Mouse (Mus musculus): ENCODE measurements around the gene Cyp2g1.
"Not testable (repeated sequence)": the region's sequence is repeated elsewhere in the genome, so short reads cannot be mapped to it uniquely, and the experiment has no call there.

The Cyp2g1 gene

GRCm38 (mm10) chr7:26808592-26808991 lies at the start of gene Cyp2g1:
TSS of gene Cyp2g1 (plus strand) at chr7:26808892.
- ChIA-PET POLR2A (no interaction called here), CTCF (no interaction called here)

GRCm38 (mm10) chr7:26767084-26767483 lies 41.6 kb upstream of the Cyp2g1 start:
- POLR2A ChIA-PET = interaction anchor here in 1 of 4 experiments (0.8 kb wide), 1 partner anchor 8 kb away, joined by 3 read pairs; no protein-coding TSS in a partner anchor
- CTCF ChIA-PET = interaction anchor here in 3 of 4 experiments (0.5 to 1.6 kb wide), 12 partner anchors 8 to 566 kb away, joined by 3 to 8 read pairs (median 3); no protein-coding TSS in a partner anchor

GRCm38 (mm10) chr7:26769881-26770470 lies 38.7 kb upstream of the Cyp2g1 start:
- ChIA-PET CTCF (interaction anchor here in 2 of 4 experiments (0.5 to 0.6 kb wide), 2 partner anchors 12 to 397 kb away, joined by 3 read pairs; partner anchors contain the start of gene Egln2 (in 1 of the 2)), POLR2A (no interaction called here)

- POLR2A ChIA-PET = interaction anchor here in 1 of 4 experiments (0.8 kb wide), 1 partner anchor 41 kb away, joined by 3 read pairs; no protein-coding TSS in a partner anchor
These were observed 35.7 kb upstream of the Cyp2g1 start for GRCm38 (mm10) chr7:26772866-26773586.

GRCm38 (mm10) chr7:26775866-26776265 lies 32.8 kb upstream of the Cyp2g1 start:
- ChIA-PET POLR2A (interaction anchor here in 2 of 4 experiments (0.5 to 1.0 kb wide), 3 partner anchors 9 to 461 kb away, joined by 3 to 6 read pairs (median 5); partner anchors contain the start of gene Coq8b (in 1 of the 2)), CTCF (interaction anchor here (0.6 to 1.4 kb wide), 28 partner anchors 9 to 1959 kb away, joined by 3 to 11 read pairs (median 3); partner anchors contain the start of gene Cyp2f2 (in 1 of the 4))

More at GRCm38 (mm10) chr7:26772866-26773586, 35.7 kb upstream of the Cyp2g1 start:
- CTCF ChIA-PET = interaction anchor here in 1 of 4 experiments (1.0 kb wide), 1 partner anchor 34 kb away, joined by 3 read pairs; no protein-coding TSS in a partner anchor

- POLR2A ChIA-PET = no interaction called here
These were observed 30.9 kb upstream of the Cyp2g1 start for GRCm38 (mm10) chr7:26777806-26778205.

GRCm38 (mm10) chr7:26778474-26778873 lies 30.2 kb upstream of the Cyp2g1 start:
- ChIA-PET POLR2A (interaction anchor here in 1 of 4 experiments (0.6 kb wide), 1 partner anchor 394 kb away, joined by 7 read pairs; no protein-coding TSS in a partner anchor), CTCF (interaction anchor here in 2 of 4 experiments (0.6 to 1.1 kb wide), 4 partner anchors 11 to 507 kb away, joined by 3 to 12 read pairs (median 4); no protein-coding TSS in a partner anchor)

More at GRCm38 (mm10) chr7:26777806-26778205, 30.9 kb upstream of the Cyp2g1 start:
- CTCF ChIA-PET = interaction anchor here in 1 of 4 experiments (1.1 kb wide), 1 partner anchor 507 kb away, joined by 12 read pairs; no protein-coding TSS in a partner anchor

- CTCF ChIA-PET = interaction anchor here in 2 of 4 experiments (0.5 to 0.7 kb wide), 2 partner anchors 506 to 812 kb away, joined by 3 read pairs; no protein-coding TSS in a partner anchor
- POLR2A ChIA-PET = interaction anchor here in 1 of 4 experiments (0.6 kb wide), 1 partner anchor 362 kb away, joined by 3 read pairs; no protein-coding TSS in a partner anchor
These were observed 28.8 kb upstream of the Cyp2g1 start for GRCm38 (mm10) chr7:26779799-26780416.

GRCm38 (mm10) chr7:26780510-26780909 lies 28.2 kb upstream of the Cyp2g1 start:
- CTCF ChIA-PET = interaction anchor here in 1 of 4 experiments (0.7 to 1.3 kb wide), 2 partner anchors 505 kb away, joined by 3 read pairs; no protein-coding TSS in a partner anchor
- POLR2A ChIA-PET = no interaction called here

- POLR2A ChIA-PET = interaction anchor here (0.5 to 1.4 kb wide), 13 partner anchors 9 to 1866 kb away, joined by 3 to 7 read pairs (median 3); partner anchors contain the start of genes BC024978 (in 1 of the 4) and Snrpa (in 1 of the 4)
- CTCF ChIA-PET = interaction anchor here in 3 of 4 experiments (0.5 to 1.3 kb wide), 9 partner anchors 12 to 504 kb away, joined by 3 to 14 read pairs (median 4); partner anchors contain the start of gene Egln2 (in 1 of the 3)
These were observed 27.5 kb upstream of the Cyp2g1 start for GRCm38 (mm10) chr7:26780998-26781766.

- ChIA-PET CTCF (interaction anchor here in 3 of 4 experiments (0.5 to 1.3 kb wide), 9 partner anchors 12 to 504 kb away, joined by 3 to 14 read pairs (median 4); partner anchors contain the start of gene Egln2 (in 1 of the 3)), POLR2A (interaction anchor here (0.5 to 1.4 kb wide), 14 partner anchors 8 to 1866 kb away, joined by 3 to 7 read pairs (median 3); partner anchors contain the start of genes BC024978 (in 1 of the 4) and Snrpa (in 1 of the 4))
These were observed 26.9 kb upstream of the Cyp2g1 start for GRCm38 (mm10) chr7:26781767-26782131.

- POLR2A ChIA-PET = interaction anchor here in 2 of 4 experiments (0.6 to 1.3 kb wide), 2 partner anchors 377 to 1379 kb away, joined by 3 to 5 read pairs; no protein-coding TSS in a partner anchor
- CTCF ChIA-PET = interaction anchor here in 1 of 4 experiments (0.7 kb wide), 1 partner anchor 66 kb away, joined by 3 read pairs; no protein-coding TSS in a partner anchor
These were observed 25.5 kb upstream of the Cyp2g1 start for GRCm38 (mm10) chr7:26783163-26783562.

GRCm38 (mm10) chr7:26786013-26786412 lies 22.7 kb upstream of the Cyp2g1 start:
- CTCF ChIA-PET = interaction anchor here in 1 of 4 experiments (0.6 kb wide), 1 partner anchor 473 kb away, joined by 4 read pairs; no protein-coding TSS in a partner anchor
- POLR2A ChIA-PET = not testable (repeated sequence)

GRCm38 (mm10) chr7:26789984-26790383 lies 18.7 kb upstream of the Cyp2g1 start:
- POLR2A ChIA-PET = interaction anchor here in 2 of 4 experiments (1.4 to 1.6 kb wide), 2 partner anchors 8 to 377 kb away, joined by 3 to 7 read pairs; partner anchors contain the start of gene Egln2 (in 1 of the 2)
- CTCF ChIA-PET = interaction anchor here in 2 of 4 experiments (0.6 to 1.3 kb wide), 3 partner anchors 23 to 1342 kb away, joined by 3 to 7 read pairs (median 4); no protein-coding TSS in a partner anchor

- POLR2A ChIA-PET = no interaction called here
- CTCF ChIA-PET = no interaction called here
These were observed 8.6 kb upstream of the Cyp2g1 start for GRCm38 (mm10) chr7:26800104-26800503.

GRCm38 (mm10) chr7:26800996-26801395 lies 7.7 kb upstream of the Cyp2g1 start:
- ChIA-PET POLR2A (interaction anchor here in 1 of 4 experiments (0.6 kb wide), 1 partner anchor 1984 kb away, joined by 8 read pairs; no protein-coding TSS in a partner anchor), CTCF (no interaction called here)

- POLR2A ChIA-PET, CTCF ChIA-PET: not testable (repeated sequence)
These were observed 23.0 kb downstream of the Cyp2g1 start for GRCm38 (mm10) chr7:26831556-26832292.
